Mouse (Mus musculus) 3134 (cell line): ENCODE measurements around the gene Cdk18.

Source experiments
- DNase-seq: peaks from one replicate; pipeline ENCODE4 v3.0.0-alpha.2; 2011; ENCODE audit warnings: low spot score; ENCODE audit not compliant: insufficient read length; ENCODE audit errors: extremely low read depth

Gene Cdk18

DNA sequence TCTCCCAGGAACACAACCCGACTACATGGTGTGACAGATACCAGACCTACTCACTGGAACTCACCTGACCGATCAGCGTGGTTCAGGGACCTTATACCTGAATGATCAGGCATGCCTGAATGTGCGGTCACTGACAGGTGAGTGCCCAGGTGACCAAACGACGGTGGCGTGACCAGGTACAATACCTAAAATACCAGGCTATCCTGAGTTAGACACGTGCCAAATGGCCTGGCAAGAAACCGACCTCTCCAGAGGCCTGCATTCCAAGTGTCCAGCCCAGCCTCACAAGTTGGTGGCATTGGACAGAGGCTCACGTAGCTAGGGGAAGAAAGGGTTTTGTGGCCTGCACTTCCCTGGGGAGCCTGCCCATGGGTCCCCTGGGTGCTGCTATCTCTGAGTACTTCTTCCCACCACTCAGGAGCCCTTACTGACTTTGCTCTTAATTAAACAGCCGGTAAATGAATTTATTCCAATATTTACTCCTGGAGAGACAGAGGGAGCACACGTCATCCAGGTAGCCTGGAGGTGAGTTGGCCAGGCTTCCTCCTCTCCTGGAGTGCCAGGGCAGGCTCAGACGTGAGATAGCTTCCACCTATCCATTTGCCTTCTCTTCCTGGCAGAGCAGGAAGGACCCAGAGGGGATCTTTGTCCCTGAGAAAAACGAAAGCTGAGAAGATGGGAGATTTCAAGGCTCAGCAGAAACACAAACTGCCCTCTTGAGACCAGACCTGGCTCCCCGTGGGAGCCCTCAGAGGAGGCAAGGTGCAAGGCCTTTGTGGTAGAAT, 11.5 kb upstream of the Cdk18 start:
- DNase-seq = no peak

- peak; percentile 51 for DNase-seq
Measured at GRCm38 (mm10) chr1:132150171-132150570, 10.7 kb upstream of the Cdk18 start.

GRCm38 (mm10) chr1:132149410-132149809, 9.9 kb upstream of the Cdk18 start:
- DNase-seq = no peak

GRCm38 (mm10) chr1:132145973-132146685, 6.6 kb upstream of the Cdk18 start:
- peak; percentile 79 for DNase-seq

GRCm38 (mm10) chr1:132144837-132145236, 5.4 kb upstream of the Cdk18 start:
- DNase-seq = no peak

DNA sequence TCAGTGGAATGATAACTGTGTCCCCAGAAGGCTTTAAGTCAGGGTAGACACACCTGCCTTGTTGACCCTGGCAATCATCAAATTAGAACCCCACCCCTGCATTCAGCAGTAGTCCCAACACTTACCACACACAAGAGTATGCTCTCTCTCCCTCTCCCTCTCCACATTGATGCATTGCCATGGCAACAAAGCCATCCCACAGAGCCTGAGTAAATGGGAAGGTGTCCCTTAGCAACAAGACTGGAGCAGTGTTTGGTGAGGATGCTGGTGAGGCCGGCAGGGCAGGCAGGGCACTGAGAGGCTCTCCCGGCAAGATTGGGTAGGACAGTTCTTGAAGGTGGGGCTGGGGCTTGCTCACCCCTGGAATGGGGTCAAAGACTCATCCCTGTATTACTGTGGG, 4.7 kb upstream of the Cdk18 start:
- DNase-seq = no peak

DNA sequence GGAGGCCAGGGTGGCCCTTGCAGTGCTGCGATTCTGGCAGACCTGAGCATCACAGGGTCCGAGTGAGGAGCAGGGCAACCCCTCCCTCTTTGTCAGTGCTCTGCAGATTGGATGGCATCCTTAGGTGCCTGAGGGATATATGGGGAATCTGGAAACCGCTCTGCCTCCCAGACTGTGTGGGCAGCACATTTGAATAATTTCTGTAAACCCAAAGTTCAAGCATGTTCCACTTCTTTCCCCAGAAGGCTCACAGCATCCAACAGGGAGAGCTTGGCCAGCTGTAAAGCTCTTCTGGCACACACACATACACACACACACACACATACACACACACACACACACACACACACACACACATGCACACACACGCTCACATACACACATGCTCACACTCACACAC, 4.2 kb upstream of the Cdk18 start:
- no peak for DNase-seq

- DNase-seq = no peak
Measured at GRCm38 (mm10) chr1:132143079-132143478, 3.6 kb upstream of the Cdk18 start.

GRCm38 (mm10) chr1:132141753-132142152, 2.3 kb upstream of the Cdk18 start:
- DNase-seq = no peak

GRCm38 (mm10) chr1:132141166-132141565, 1.7 kb upstream of the Cdk18 start:
- no peak for DNase-seq

- DNase-seq = no peak
Measured at GRCm38 (mm10) chr1:132140574-132140973, 1.1 kb upstream of the Cdk18 start.

GRCm38 (mm10) chr1:132140171-132140570, 687 bp upstream of the Cdk18 start:
- DNase-seq = no peak

- peak; percentile 53 for DNase-seq
Measured at GRCm38 (mm10) chr1:132138576-132139415, 688 bp downstream of the Cdk18 start.

GRCm38 (mm10) chr1:132137935-132138575, 1.4 kb downstream of the Cdk18 start:
- DNase-seq = peak; percentile 63

DNA sequence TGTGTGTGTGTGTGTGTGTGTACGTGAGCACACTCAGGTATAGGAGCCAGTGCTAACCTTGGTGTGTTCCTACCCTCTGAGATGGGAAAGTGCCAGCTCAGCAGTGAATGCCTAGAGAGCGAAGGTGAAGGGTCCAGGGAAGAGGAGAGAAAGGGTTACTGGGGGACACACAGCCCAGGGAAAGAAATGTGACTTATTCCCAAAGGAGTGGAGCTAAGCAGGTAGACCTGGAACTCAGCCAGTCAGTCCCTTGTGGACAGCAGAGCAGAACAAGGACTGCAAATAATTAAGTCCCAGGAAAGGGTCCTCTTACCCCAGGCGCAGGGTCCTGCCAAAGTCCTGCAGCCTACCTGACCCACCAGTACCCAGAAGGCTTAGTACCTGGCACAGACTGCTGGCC, 2.6 kb downstream of the Cdk18 start:
- DNase-seq = no peak

- no peak for DNase-seq
Measured at GRCm38 (mm10) chr1:132135631-132136030, 3.9 kb downstream of the Cdk18 start.

GRCm38 (mm10) chr1:132128311-132128710, 11.2 kb downstream of the Cdk18 start:
- DNase-seq = peak; percentile 86

- no peak for DNase-seq
Measured at GRCm38 (mm10) chr1:132125803-132126405, 13.6 kb downstream of the Cdk18 start.

GRCm38 (mm10) chr1:132125249-132125648, 14.2 kb downstream of the Cdk18 start:
- no peak for DNase-seq

DNA sequence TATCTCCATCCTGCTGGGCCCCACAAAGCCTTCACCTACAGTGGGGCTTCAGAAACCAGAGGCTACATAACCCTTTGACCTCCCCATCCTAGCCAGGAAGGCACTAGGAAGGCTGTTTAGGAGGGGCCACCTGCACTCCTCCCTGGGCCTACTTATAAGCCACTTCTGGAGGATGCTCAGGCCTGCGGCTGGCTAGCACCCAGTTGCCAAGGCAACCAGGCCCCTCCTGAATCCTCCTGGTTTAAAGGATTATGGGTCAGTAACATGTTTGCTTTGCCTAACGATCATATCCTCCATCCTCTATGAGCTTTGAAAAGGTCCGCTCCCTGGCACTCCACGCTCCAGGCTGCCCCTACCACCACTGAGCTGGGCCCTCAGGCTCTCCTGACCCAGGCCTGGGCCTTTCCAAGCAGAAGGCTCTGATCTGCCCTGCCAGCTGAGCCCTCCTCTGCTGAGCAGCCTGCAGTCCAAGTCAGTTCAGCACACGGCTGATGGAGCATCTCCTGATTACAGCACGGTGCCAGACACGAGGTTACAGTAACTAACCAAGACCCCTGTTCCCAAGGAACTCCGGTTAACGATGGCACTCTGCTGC, 16.0 kb downstream of the Cdk18 start:
- no peak for DNase-seq
